20 mouse cellular contexts compared by ENCODE assay signal in the genomic region with DNA sequence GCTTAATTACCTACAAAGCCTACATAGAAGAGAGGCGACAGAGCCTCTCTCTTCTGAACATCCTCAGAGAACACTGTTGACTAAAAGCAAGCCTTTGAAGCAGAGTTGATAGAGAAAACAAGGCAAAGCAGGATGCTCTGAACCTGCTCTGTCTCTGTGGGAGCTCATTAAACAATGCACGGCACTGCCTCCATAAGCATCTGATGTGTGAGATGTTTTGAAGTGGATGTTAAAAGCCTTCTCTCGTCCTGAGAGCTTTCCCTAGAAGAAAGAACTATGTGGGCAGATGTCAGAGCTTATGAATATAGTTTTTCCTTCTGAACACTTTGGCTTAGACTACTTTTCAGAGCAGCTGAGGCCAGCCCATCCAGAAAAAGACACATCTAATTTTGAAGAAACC.
"Had no signal": no experiment of that assay in that cellular context is flagged by ENCODE, and none has a peak within 500 bp of the region (broad histone marks: within the 10 kb centered on the region; RNA-seq: fewer than 3 reads in every experiment).

No protein-coding gene starts in this region.

- H3K9ac ChIP-seq: limb, embryonic 12.5 days; limb, embryonic 15.5 days; liver, embryonic 14.5 days; liver, postnatal 0 days; lung, embryonic 14.5 days; midbrain, embryonic 12.5 days had no signal

- H3K4me3 ChIP-seq: layer of hippocampus, adult 2 months; limb, embryonic 12.5 days; limb, embryonic 15.5 days; midbrain, embryonic 12.5 days had no signal

- H3K9me3 ChIP-seq: limb, embryonic 15.5 days had no signal

- ATAC-seq: inflammation-experienced regulatory T-cells, adult 6 months; intestine, postnatal 0 days; liver, postnatal 0 days; lung, postnatal 0 days had no signal

- H3K36me3 ChIP-seq: limb, embryonic 12.5 days; limb, embryonic 15.5 days; midbrain, embryonic 12.5 days had no signal

- H3K4me2 ChIP-seq: limb, embryonic 12.5 days; limb, embryonic 15.5 days; liver, embryonic 11.5 days; lung, embryonic 14.5 days; midbrain, embryonic 12.5 days had no signal

- H3K4me1 ChIP-seq: limb, embryonic 12.5 days; limb, embryonic 15.5 days; midbrain, embryonic 12.5 days had no signal

- DNase-seq: kidney, adult 2 months; kidney, postnatal 25 days; layer of hippocampus, adult 9-11 months; left cerebral cortex, postnatal 4 days; liver, postnatal 0 days; lung, embryonic 14.5 days; lung, postnatal 36 days; thymus, adult 2 months; thymus, postnatal 14 days; thymus, postnatal 4 days had no signal

- H3K27me3 ChIP-seq: limb, embryonic 12.5 days; limb, embryonic 15.5 days; midbrain, embryonic 12.5 days had no signal

- H3K27ac ChIP-seq: kidney, postnatal 0 days; layer of hippocampus, adult 2 months; limb, embryonic 12.5 days; limb, embryonic 15.5 days; liver, embryonic 14.5 days; midbrain, embryonic 12.5 days had no signal
